Mouse (Mus musculus): ENCODE data around the gene Olfr1357.

- TF ChIP-seq POLR2AphosphoS5 (IDR thresholded peaks at IDR 0.05; ENCODE audit: insufficient replicate concordance, low read depth, low read length) = no peak
- TF ChIP-seq CTCF (IDR thresholded peaks at IDR 0.05; ENCODE audit: low read depth, low read length) = no peak
Observed at GRCm38 (mm10) chr10:78584996-78585395, 32.9 kb downstream of the Olfr1357 start.

Measured in G1E (cell line).